13 mouse cellular contexts compared by ENCODE assay signal in genomic region chr12:16006688-16007087, GRCm38 (mm10).
DNase-seq lines count a peak whose midpoint lies in the region; ATAC-seq and TF ChIP-seq lines count a peak whose summit lies in the region.
"Had no signal": no experiment of that assay in that cellular context is flagged by ENCODE, and none has a peak within 500 bp of the region (broad histone marks: within the 10 kb centered on the region; RNA-seq: fewer than 3 reads in every experiment).

No protein-coding gene starts in this region.

- TF ChIP-seq CTCF in C2C12 (IDR thresholded peaks at IDR 0.05; ENCODE audit: control insufficient read depth, insufficient read depth, insufficient read length): no peak

- no peaks in the 10 kb centered on the region for H3K36me3 ChIP-seq in C2C12 (ENCODE audit: control insufficient read depth, insufficient read depth)

- no peak overlapping the region for H3ac ChIP-seq in C2C12 (ENCODE audit: control insufficient read depth, insufficient read length, low read depth)

- no peaks in the 10 kb centered on the region for H3K27me3 ChIP-seq in C2C12 (ENCODE audit: control insufficient read depth, insufficient read depth, insufficient read length)

- peaks cover 40% of the 10 kb centered on the region for H3K4me1 ChIP-seq in brown adipose tissue, adult 24 weeks (ENCODE audit: control insufficient read depth, insufficient read depth, insufficient read length, low read length)

- peak overlapping the region; percentile 33; the same call in 1 of the 2 replicates for H3K27ac ChIP-seq in brown adipose tissue, adult 24 weeks (replicated peaks; ENCODE audit: low read depth, low read length)

- H3K4me3 ChIP-seq in C2C12 (ENCODE audit: insufficient read depth, poor library complexity, severe bottlenecking): no peak overlapping the region
- no peak overlapping the region for H3K4me3 ChIP-seq in brown adipose tissue, adult 24 weeks (ENCODE audit: insufficient read depth, low read depth, low read length)
- H3K4me3 ChIP-seq: erythroblast, embryonic 14.5 days had no signal

- H3K79me3 ChIP-seq in C2C12 (ENCODE audit: low read depth): no peaks in the 10 kb centered on the region

- no peaks in the 10 kb centered on the region for H3K79me2 ChIP-seq in C2C12 (ENCODE audit: control insufficient read depth, insufficient read depth)

- peak; percentile 32 to 37 for DNase-seq in frontal cortex, postnatal 36 days (ENCODE audit: low spot score in 2 of 2)
- DNase-seq in frontal cortex, postnatal 14 days (ENCODE audit: low spot score in 2 of 2): no peak
- DNase-seq in ovary, postnatal 14 days (ENCODE audit: low spot score): no peak
- no peak for DNase-seq in urinary bladder, adult 18-20 months (ENCODE audit: low spot score in 2 of 2)
- DNase-seq in gastrocnemius, adult 8-10 months (ENCODE audit: low spot score in 2 of 2): no peak
- DNase-seq: cerebellum, postnatal 14 days; kidney, adult 9 months; lung, adult 18-20 months had no signal

- peak; percentile 50 for ATAC-seq in inflammation-experienced regulatory T-cells, adult 6 months
- ATAC-seq: midbrain, embryonic 16.5 days had no signal

TF ChIP-seq in C2C12, 6 proteins besides CTCF, POLR2A, EP300 and RAD21:
- peak; percentile 58 for TF ChIP-seq FOSL1 (IDR thresholded peaks at IDR 0.05; ENCODE audit: insufficient read depth, low read length, poor library complexity, severe bottlenecking)
- TF ChIP-seq USF1 (IDR thresholded peaks at IDR 0.05; ENCODE audit: low read depth): no peak
- no peak for TF ChIP-seq MAX (IDR thresholded peaks at IDR 0.05)

Comparison
In these comparisons a context has a peak if more than half of its experiments do, and no peak if none do; other contexts are left out.
1. DNase-seq: peak in frontal cortex, postnatal 36 days (2 of 2); none in frontal cortex, postnatal 14 days (0 of 2), ovary, postnatal 14 days (single experiment), urinary bladder, adult 18-20 months (0 of 2) and gastrocnemius, adult 8-10 months (0 of 2).